Mouse (Mus musculus): ENCODE data around the gene Mrpl33.
"Not testable (repeated sequence)": the region's sequence is repeated elsewhere in the genome, so short reads cannot be mapped to it uniquely, and the experiment has no call there.

The Mrpl33 gene

GRCm38 (mm10) chr5:31598121-31598520 is 1.4 kb downstream of the Mrpl33 start:
- DNase-seq = no peak

DNA sequence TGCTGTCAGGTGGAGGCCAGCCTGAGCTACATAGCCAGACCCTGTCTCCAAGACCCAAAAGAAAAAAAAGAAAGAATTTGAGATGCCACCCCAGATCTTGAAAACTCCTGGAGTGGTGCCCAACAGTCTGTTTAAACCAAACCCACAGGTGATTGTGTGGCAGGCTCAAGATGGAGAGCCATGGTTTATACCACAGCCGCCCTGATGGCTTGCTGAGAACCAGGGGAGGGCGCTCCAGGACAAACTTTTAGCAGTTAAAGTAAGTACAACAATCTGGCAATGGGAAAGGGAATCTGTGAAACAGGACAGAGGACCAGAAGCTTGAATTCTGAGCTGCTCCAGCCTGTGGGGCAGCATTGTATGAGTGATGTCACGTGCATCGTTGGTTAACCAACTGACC is 1.8 kb downstream of the Mrpl33 start:
- peak; percentile 56 for DNase-seq

DNA sequence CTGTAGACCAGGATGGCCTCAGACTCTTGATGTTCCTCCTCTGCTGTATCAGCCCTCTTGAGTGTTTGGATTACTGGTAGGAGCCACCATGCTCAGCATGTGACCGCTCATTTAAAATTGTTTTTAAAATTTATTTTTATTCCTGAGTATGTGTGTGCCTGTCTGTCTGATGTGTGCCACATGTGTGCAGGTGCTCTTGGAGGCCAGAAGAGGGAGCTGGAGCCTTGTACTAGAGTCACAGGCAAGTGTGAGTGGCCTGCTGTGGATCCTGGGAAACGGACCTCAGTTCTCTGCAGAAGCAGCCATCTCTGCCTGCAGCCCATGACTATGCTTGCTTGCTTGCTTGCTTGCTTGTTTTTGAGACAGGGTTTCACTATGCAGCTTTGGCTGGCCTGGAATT is 2.4 kb downstream of the Mrpl33 start:
- DNase-seq = no peak

DNA sequence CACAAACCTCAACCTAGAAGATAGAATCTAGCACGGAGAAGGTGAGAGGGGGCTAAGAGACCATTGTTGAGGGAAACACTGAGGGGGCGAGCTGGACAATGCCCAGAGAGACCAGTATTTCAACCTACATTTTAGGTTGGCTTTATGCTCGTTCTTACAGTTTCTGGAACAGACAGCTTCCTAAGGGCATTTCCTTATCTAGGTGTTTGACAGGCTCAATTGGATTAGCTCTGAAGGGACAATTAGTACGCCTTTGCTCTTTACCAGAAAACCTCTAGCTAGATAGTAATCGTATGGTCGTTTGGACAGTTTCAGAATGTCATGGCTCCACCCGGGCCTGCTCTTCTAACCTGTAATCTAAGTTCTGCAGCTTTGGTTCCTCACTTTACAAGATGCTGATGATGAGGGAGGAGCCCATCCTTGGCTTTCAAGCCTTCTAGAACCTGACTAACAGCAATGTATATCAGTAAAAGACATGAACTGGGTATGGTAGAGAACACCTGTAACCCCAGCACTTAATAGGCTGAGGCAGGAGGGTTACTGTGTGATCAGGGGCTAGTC is 4.5 kb downstream of the Mrpl33 start:
- no peak for DNase-seq

DNA sequence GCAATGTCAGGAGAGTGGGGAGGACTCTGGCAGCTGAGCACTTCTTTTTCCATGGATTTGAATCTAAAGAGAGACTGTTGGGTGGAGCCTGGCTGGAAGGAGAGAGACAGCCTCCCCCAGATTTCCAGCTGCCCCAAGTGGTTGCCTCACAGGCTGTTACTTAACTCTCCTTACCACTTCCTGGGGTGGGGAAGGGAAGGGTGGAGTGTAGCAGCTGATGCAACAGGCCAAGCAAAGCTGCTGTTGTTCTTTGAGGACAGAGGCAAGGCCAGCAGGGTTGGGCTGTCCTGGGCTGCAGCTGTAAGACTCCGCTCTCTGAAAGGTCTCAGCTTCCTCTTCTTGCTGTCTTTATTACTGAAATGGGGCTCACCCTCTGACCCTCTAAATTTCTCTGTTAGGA is 5.6 kb downstream of the Mrpl33 start:
- peak; percentile 69 for DNase-seq

DNA sequence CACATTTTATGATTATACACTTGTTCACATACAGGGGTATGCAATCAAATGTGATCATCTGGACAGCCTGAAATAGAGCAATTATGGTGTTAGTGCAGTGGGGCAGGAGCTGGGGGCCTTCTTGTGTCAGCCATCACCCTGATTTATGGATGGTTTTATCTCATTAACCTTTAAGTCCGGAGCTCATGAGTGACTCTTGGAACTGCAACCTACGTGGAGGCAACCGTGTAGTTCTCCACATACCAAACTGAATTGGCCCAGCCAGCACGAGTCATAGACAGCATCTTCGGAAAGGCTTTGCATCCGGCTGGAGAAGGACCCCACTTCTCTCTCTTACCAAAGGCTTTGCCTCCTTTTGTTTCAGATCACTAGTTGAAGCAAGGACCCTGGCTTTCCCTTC is 7.0 kb downstream of the Mrpl33 start:
- no peak for DNase-seq

- peak; percentile 62 for DNase-seq
These were observed 9.4 kb downstream of the Mrpl33 start for GRCm38 (mm10) chr5:31606151-31606550.

- DNase-seq = no peak
These were observed 13.8 kb downstream of the Mrpl33 start for GRCm38 (mm10) chr5:31610376-31611086.

- DNase-seq = no peak
These were observed 14.5 kb downstream of the Mrpl33 start for GRCm38 (mm10) chr5:31611186-31611585.

GRCm38 (mm10) chr5:31613852-31614286 is 17.1 kb downstream of the Mrpl33 start:
- peak; percentile 83 for DNase-seq

DNA sequence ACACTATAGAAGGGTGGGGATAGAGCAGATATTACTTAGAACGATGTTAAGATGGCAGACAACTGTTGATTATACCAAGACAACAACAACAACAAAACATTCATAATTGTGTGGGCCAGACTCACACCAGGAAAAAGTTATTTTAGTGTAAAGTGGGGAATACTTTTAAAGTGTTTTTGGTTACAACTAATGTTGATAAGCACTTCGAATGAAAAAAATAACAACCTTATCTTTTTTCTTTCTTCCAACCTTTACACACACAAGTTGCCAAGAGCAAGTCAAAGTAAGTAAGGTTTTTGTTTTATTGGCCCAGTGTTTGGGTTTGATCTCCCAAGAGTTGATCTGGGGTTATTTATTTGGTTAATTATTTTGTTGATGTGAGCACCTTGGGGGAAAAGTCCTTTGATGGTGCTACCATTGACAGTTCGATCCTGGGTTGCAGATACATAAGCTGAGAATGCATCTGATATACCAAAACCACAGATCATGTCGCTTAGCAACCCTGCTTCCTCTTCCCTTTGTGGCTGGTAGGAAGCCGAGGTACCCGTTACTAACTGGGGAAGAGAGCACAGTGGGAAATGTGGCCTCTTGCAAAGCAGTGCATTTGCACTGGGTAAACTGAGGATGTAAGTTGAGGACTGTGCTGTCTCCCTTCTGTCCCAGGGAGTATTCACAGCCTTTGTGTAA is 17.7 kb downstream of the Mrpl33 start:
- DNase-seq = peak; percentile 58

- no peak for DNase-seq
These were observed 23.6 kb downstream of the Mrpl33 start for GRCm38 (mm10) chr5:31620326-31620725.

DNA sequence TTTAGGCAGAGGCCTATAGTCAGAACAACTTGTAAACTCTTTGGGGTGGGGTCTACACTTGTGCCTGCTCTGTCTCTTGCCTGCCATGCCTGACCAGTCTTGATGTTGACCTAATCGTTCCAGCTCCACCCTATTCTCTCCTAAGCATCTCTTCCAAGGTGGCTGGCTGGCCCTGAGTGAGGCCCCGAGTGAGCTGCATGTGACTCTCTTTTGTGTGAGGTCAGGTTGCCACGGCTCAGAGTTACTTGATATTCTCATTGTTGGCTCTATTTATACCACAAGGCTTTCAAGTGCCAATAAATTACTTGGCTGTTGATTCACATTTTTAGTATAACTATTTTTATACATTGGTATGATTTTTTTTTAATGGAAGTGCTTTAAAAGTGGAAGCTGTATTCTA is 30.4 kb downstream of the Mrpl33 start:
- DNase-seq = no peak

DNA sequence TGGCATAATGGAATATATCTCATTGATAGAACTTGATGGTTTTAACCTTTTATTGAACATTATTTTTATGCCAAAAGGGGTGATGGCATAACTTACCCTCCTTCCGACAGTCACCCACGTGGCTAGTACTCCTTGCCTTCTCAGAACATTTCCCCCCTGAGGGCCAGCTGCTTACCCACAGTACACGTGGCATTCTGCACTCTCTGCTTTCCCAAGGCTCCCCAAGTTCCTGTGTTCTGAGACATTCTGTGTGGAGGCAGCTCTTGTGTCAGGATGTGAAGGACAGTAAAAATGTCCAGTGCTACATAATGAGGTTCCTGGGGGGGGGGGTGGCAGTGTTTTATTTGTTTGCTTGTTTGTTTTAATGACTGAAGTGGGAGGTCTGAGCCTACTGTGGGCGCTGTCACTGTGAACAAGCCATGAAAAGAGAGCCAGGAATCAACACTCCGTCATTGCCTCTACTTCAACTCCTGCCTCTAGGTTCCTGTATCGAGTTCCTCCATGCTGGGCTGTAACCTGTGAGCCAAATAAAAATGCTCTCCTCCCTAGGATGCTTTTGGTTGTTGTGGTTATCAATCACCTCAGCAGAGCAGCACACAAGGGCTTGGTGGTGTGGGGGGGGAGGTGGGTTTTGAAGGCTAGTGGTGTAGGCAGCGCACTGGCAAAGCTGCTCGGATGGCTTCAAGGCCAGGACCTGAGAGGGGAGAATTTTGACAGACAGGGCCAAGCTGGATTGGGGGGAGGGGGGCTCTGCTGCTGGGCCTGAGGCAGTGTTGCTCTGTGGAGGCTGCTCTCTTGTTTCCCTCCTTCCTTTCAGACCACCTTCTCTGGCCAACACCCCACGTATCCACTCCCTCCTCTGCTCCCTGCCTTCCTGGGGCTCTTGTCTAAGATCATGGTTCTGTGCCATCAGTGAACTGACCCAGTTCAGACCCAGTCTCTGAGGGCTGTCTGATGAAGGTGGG is 31.1 kb downstream of the Mrpl33 start:
- no peak for DNase-seq

DNA sequence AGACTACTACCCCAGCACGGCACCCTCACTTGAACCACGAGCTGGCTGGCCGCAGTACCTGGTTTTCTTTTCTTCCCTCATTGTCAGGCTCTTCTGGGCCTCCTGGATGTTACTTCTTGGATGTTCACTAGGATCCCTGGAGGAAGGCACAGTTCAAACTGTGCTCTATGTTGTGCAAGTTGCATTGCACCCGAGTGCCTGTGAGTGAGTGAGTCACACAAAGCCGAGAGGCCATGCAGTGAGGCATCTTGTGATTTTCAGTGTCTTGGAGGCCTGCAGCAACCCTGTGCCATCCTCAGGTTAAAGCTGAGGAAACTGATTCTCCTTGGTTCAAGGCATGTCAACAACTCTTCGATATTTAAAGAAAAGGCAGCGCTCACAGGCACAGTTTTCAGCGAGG is 31.8 kb downstream of the Mrpl33 start:
- no peak for DNase-seq

GRCm38 (mm10) chr5:31630064-31630463 is 33.3 kb downstream of the Mrpl33 start:
- DNase-seq = no peak

GRCm38 (mm10) chr5:31631169-31631568 is 34.4 kb downstream of the Mrpl33 start:
- not testable (repeated sequence) for DNase-seq

DNA sequence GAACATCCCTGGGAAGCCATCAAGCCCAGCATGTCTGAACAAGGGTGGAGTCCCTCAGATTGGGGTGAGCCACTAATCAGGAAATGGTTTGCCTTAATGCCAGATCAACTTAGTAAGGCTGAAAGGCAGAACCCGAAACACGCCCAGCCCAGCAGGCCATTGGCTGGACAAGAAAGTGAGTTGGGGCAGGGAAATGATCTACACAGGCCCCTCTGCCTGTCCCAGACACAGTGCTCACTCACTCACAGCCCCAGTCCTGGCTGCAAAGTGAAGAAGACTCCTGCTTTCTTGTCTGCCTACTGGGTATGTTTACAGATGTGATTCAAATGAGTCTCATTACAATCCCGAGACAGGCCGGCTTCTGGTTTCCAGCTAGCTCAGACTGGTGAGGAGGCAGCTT is 37.4 kb downstream of the Mrpl33 start:
- no peak for DNase-seq

DNA sequence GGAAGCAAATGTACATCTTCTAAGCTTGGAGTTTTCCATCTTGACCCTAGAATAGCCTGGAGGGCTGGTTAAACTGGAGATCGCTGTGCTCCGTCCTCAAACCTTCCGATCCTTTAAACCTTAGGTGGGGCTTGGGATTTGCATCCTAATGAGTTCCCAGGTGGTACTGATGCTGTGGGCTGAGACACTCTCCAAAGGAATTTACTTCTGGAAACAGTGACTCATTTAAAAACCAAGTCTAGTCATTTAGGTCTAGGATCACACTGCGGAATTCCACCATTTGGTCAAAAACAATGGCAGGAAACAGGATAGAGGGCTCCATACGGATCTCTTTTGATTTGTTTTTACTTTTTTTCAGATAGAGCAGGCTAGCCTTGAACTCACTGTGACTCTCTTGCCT is 37.9 kb downstream of the Mrpl33 start:
- DNase-seq = no peak

DNA sequence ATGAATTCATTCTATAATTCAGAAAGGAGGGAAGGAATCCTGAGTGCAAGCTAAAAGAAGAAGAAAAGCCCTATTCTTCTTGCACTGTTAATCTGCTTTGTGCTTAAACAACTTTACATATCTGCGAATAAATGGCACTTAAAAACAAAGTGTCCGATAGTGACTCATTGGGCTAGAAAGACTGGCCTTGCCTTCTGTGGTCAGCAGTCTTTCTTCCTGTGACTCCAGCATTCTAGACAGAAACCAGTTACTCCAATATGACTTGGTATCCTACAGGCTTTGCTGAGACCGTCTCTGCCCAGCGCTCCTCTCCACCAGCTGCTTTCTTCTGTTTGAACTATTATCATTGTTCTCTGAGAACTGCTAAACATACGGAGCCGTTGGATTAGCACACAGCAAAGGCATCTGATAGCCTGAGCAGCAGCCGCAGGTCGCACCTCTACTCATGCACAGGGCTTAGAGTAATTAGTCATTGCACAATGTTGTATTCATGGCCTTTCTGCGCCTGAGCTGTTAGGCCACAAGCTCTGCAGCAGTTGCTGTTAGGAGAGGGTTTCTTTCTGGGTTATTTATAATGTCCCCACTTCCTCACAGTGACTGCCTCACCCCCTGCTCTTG is 40.0 kb downstream of the Mrpl33 start:
- no peak for DNase-seq

DNA sequence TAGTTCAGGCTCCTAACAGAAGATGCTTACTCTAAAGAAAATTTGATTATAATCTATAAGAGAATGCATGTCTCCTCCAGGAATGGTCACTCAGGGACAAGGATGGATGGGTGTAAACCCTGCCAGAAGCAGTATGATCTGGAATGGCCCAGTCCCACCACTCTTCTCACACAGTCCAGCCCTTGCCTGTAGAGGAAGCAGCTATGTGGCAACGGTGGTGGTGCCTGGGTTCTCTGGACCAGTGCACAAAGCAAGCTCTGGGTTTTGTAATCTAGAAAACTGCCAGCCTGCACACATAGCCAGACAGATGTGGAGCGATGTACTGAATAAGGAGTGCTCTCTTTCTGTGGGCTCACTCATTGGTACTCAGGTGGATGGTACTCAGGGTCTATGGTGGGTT is 43.8 kb downstream of the Mrpl33 start:
- no peak for DNase-seq

DNA sequence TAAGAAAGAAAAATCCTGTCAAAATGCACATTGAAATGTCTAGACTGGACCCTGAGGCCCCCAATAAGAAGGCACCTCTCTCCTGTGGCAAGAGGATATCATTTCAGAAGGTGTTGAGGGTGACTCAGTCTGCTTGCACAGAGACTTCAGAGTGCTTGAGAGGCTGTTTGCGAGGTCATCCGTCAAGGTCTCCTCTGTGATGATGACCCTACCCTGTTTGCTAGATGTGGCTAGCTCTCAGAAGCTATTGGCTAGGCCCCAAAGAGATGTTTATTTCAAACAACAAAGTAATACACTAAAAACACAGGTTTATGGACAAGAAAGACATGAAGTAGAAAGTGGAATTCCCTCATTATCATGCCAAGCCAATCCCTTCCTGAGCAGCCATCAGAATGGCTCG is 45.6 kb downstream of the Mrpl33 start:
- no peak for DNase-seq

GRCm38 (mm10) chr5:31644272-31644671 is 47.5 kb downstream of the Mrpl33 start:
- no peak for DNase-seq
